Mouse (Mus musculus): Measurements from ENCODE around the gene Cend1.

- TF ChIP-seq CTCF (IDR thresholded peaks at IDR 0.05; ENCODE audit: low read depth) (no peak), EP300 (IDR thresholded peaks at IDR 0.05; ENCODE audit: low read depth) (no peak)
Observed at GRCm38 (mm10) chr7:141469352-141469751, 40.1 kb upstream of the Cend1 start.
